Mouse (Mus musculus) cortical plate, adult 2 months (tissue): ENCODE measurements at regions not wholly inside any gene's neighbourhood (a gene's known extent, or its start where the extent isn't known, plus 50 kb on each side); places are given as distances from the start of the nearest gene placed in this dataset.

Experiments used
- H3K27ac ChIP-seq: fragments of 200-500 bp; 2 replicates; pipeline ENCODE4 v1.5.1; 2012; ENCODE audit warnings: low read length, control low read depth, inconsistent platforms; ENCODE audit not compliant: insufficient read depth
- H3K4me1 ChIP-seq: fragments of 200-500 bp; 2 replicates; pipeline ENCODE4 v1.6.1; 2011; ENCODE audit warnings: low read length; ENCODE audit not compliant: control insufficient read depth, insufficient read depth
- H3K4me3 ChIP-seq: fragments of 200-500 bp; 2 replicates; pipeline ENCODE4 v1.5.1; 2011; ENCODE audit warnings: mild to moderate bottlenecking, low read length, control low read depth; ENCODE audit not compliant: insufficient read depth
- CTCF ChIP-seq: fragments of 200-500 bp; IDR thresholded peaks from 2 replicates; pipeline ENCODE4 v1.5.1; 2011; ENCODE audit warnings: mild to moderate bottlenecking, control low read depth, low read length; ENCODE audit not compliant: insufficient read depth; ENCODE audit errors: extremely low read depth
- POLR2A ChIP-seq: fragments of 200-500 bp; IDR thresholded peaks from 2 replicates; pipeline ENCODE4 v1.6.1; 2011; ENCODE audit warnings: mild to moderate bottlenecking, low read length, control low read depth; ENCODE audit not compliant: insufficient read depth; ENCODE audit errors: extremely low read depth

- Histone ChIP-seq H3K27ac (no peak overlapping the region), H3K4me1 (no peaks in the 10 kb centered on the region), H3K4me3 (no peak overlapping the region)
- TF ChIP-seq CTCF (no peak), POLR2A (no peak)
These were observed 223.2 kb upstream of the Mki67 start for GRCm38 (mm10) chr7:135939341-135939740.

GRCm38 (mm10) chr7:135942826-135943225, 226.7 kb upstream of the Mki67 start:
- no peak overlapping the region for H3K27ac ChIP-seq
- no peak for TF ChIP-seq POLR2A
- TF ChIP-seq CTCF: no peak
- no peaks in the 10 kb centered on the region for H3K4me1 ChIP-seq
- no peak overlapping the region for H3K4me3 ChIP-seq

GRCm38 (mm10) chr7:135946071-135946646, 230.0 kb upstream of the Mki67 start:
- TF ChIP-seq POLR2A (no peak), CTCF (no peak)
- Histone ChIP-seq H3K4me1 (no peaks in the 10 kb centered on the region), H3K4me3 (no peak overlapping the region), H3K27ac (no peak overlapping the region)

GRCm38 (mm10) chr7:135961026-135961425, 244.9 kb upstream of the Mki67 start:
- H3K4me3 ChIP-seq: no peak overlapping the region
- TF ChIP-seq CTCF: no peak
- TF ChIP-seq POLR2A: no peak
- H3K4me1 ChIP-seq: 0 out of 2 replicates have a peak, but pooled peaks cover 2% of the 10 kb centered on the region
- no peak overlapping the region for H3K27ac ChIP-seq

GRCm38 (mm10) chr7:135965528-135965927, 249.4 kb upstream of the Mki67 start:
- Histone ChIP-seq H3K27ac (no peak overlapping the region), H3K4me1 (0 out of 2 replicates have a peak, but pooled peaks cover 2% of the 10 kb centered on the region), H3K4me3 (no peak overlapping the region)
- TF ChIP-seq CTCF: no peak
- TF ChIP-seq POLR2A: no peak

- no peak overlapping the region for H3K4me3 ChIP-seq
- H3K27ac ChIP-seq: no peak overlapping the region
- 0 out of 2 replicates have a peak, but pooled peaks cover 2% of the 10 kb centered on the region for H3K4me1 ChIP-seq
- TF ChIP-seq CTCF: no peak
- no peak for TF ChIP-seq POLR2A
These were observed 250.1 kb upstream of the Mki67 start for GRCm38 (mm10) chr7:135966231-135966630.

GRCm38 (mm10) chr7:135968638-135969037, 252.5 kb upstream of the Mki67 start:
- H3K27ac ChIP-seq: no peak overlapping the region
- no peak for TF ChIP-seq CTCF
- no peak for TF ChIP-seq POLR2A
- 0 out of 2 replicates have a peak, but pooled peaks cover 2% of the 10 kb centered on the region for H3K4me1 ChIP-seq
- no peak overlapping the region for H3K4me3 ChIP-seq

- H3K4me3 ChIP-seq: no peak overlapping the region
- no peaks in the 10 kb centered on the region; the same call in 1 of the 2 replicates for H3K4me1 ChIP-seq
- no peak overlapping the region for H3K27ac ChIP-seq
- TF ChIP-seq POLR2A: no peak
- TF ChIP-seq CTCF: no peak
These were observed 269.9 kb upstream of the Mki67 start for GRCm38 (mm10) chr7:135986021-135986420.

- no peak for TF ChIP-seq POLR2A
- no peak for TF ChIP-seq CTCF
- H3K4me3 ChIP-seq: no peak overlapping the region
- H3K4me1 ChIP-seq: no peaks in the 10 kb centered on the region; the same call in 1 of the 2 replicates
- H3K27ac ChIP-seq: no peak overlapping the region
These were observed 274.2 kb upstream of the Mki67 start for GRCm38 (mm10) chr7:135990321-135990720.

GRCm38 (mm10) chr7:135996896-135997295, 280.7 kb upstream of the Mki67 start:
- no peaks in the 10 kb centered on the region for H3K4me1 ChIP-seq
- H3K27ac ChIP-seq: no peak overlapping the region
- no peak overlapping the region for H3K4me3 ChIP-seq
- TF ChIP-seq CTCF (no peak), POLR2A (no peak)

- Histone ChIP-seq H3K4me3 (no peak overlapping the region), H3K27ac (no peak overlapping the region), H3K4me1 (no peaks in the 10 kb centered on the region)
- TF ChIP-seq POLR2A (no peak), CTCF (no peak)
These were observed 281.5 kb upstream of the Mki67 start for GRCm38 (mm10) chr7:135997640-135998039.
